Mouse (Mus musculus): ENCODE measurements at regions not wholly inside any gene's neighbourhood (a gene's known extent, or its start where the extent isn't known, plus 50 kb on each side); places are given as distances from the start of the nearest gene placed in this dataset.

DNA sequence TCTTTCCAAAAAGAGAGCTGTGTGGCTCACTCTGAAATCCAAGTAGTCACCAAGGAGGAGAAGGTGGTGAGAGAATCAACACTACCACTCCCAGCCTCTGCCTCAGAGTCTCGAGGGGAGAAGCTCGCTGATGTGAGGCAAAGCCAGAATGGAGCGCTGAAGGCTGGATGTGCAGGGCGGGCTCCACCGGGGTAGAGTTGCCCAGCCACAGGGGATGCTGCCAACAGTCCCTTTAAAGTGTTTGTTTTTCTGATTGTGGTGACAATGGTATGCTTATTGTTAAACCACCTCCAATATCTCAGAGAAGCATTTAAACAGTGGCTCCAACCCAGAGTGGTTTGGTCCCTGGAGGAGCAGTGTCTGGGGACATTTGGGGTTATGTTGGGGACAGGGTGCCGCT is 110.7 kb upstream of the Ptpn1 start:
- DNase-seq (ENCODE audit: low spot score in 2 of 2) = no peak

DNA sequence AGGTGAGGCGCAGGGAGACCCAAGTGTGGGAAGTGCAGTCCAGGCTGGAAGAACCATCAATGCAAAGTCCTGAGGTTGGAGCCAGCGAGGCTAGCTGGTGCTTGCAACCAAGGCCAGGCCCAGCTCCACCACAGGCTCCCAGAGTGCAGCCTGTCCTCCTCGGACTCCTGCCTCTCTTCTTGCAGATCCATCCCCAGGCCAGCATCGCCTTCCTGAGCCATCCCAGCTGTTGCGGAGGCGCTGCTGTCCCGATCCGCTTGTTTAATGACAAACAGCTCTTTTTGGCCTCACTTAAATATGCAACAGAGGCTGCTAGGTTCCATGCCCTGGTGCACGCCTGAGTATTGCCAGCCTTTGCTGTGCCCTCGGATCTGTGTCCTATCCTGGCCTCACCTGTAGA is 113.1 kb upstream of the Ptpn1 start:
- DNase-seq (ENCODE audit: low spot score in 2 of 2) = no peak

DNA sequence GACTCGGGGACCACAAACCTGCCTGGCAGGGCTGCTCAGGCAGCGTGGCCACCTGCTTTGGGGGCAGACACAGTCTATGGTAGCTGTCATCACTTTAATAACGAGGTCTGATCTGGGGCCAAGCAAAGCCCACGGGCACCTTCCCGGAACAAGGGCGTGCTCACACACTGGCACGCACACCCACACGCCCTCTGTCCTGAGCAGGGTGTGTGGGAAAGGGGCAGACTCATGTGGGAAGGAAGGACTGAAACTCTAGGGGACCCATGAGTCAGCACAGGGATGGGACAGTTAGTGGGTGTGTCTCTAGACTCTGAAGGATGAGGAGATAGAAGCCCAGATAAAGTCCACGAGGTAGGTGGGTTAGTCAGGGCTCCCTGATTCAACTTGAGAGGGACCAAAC is 114.8 kb upstream of the Ptpn1 start:
- no peak for DNase-seq (ENCODE audit: low spot score in 2 of 2)

DNA sequence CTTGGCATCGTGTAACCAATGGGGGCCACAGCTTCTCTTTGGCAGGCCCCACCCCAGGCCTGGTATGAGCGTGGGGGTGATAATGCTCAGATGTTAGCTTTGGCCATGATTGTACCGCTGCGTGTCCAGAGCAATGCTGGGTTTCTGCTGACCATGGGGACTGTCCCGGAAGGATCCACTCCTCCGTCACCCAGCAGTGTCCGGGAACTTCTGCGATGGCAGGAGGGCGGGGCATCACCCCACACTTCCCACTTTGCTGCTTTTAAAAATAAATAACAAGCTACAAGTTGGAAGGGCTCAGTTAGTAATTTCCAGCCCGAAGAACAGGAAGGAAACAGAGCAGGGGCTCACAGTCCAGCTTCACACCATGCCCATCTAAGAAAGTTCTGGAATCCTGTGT is 116.7 kb upstream of the Ptpn1 start:
- DNase-seq (ENCODE audit: low spot score in 2 of 2) = no peak

DNA sequence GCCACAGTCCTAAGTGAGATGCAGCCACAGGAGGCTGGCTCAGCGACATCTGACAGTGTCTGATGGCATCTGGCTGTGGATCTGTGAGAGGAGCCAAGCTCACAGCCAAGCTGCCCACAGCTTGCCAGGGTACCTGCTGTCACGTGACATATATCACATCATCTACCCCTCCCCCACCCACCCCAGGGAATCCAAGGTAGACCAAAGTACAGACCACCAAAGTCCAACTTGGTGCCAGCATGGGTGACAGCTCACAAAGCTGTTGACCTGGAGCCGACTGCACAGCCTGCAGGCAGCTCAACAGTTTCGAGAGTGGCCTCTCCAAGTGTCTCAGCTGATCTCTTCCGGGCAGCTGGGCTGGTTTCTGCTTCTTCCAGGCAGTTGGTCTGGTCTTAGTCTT is 119.6 kb upstream of the Tmem189 start:
- no peak for DNase-seq (ENCODE audit: low spot score in 2 of 2)

- no peak for DNase-seq (ENCODE audit: low spot score in 2 of 2)
These were observed 116.1 kb upstream of the Tmem189 start for GRCm38 (mm10) chr2:167805629-167806304.

- peak in 1 of 2 experiments; percentile 38 for DNase-seq (ENCODE audit: low spot score in 2 of 2)
These were observed 115.0 kb upstream of the Tmem189 start for GRCm38 (mm10) chr2:167804493-167805227.

- no peak for DNase-seq (ENCODE audit: low spot score in 2 of 2)
These were observed 112.9 kb upstream of the Tmem189 start for GRCm38 (mm10) chr2:167802494-167802893.

DNA sequence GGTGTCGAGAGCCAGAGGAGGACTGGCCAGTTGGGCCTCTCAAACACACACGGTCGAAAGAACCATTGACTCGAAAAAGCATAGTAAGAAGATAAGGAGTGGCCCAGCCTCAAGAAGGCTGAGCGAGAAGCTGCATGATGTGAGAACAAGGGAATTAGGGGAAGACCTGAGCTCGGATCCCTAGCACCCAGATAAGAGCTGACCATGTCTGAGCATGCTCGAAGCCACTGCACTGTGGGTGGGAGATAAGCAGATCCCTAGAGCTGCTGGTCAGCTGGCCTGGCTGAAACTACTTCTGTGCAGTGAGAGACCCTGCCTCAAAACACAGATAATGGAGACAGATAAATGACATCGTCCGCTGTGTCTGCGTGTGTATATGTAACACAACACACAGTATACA is 111.8 kb upstream of the Tmem189 start:
- DNase-seq (ENCODE audit: low spot score in 2 of 2) = no peak

GRCm38 (mm10) chr2:167800648-167801245 is 111.1 kb upstream of the Tmem189 start:
- no peak for DNase-seq (ENCODE audit: low spot score in 2 of 2)

DNA sequence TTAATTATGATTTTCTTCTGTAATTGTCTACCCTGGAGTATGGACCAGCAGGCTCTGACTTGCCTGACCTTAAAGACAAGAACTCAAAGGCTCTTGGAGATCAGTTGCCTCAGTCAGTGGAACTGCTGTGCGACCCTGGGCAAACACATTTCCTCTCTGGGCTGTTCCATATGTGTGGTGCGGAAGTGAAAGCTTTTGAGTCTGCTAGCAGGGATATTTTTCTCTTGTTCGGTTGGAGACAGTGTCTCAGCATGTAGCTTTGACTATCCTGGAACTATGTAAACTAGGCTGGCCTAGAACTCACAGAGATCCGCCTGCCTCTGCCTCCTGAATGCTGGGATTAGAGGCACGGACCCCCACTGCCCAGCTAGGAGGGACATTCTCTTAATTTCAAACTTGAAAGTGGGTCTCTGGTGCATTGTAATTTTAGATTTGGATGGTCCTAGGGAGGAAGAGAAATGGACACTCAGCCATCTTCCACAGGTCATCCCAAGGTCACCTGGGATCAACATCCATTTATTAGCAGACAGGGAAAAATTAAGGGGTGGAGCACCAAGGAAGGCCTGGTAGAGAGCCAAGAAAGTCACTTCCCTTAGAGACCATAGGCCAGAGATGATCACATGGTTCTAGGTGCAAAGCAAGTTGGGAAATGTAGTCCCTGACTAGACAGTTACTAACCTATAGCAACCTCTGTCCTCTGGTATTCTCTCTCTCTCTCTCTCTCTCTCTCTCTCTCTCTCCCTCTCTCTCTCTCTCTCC is 110.2 kb upstream of the Tmem189 start:
- no peak for DNase-seq (ENCODE audit: low spot score in 2 of 2)

- DNase-seq (ENCODE audit: low spot score in 2 of 2) = no peak
These were observed 109.4 kb upstream of the Tmem189 start for GRCm38 (mm10) chr2:167798969-167799513.

DNA sequence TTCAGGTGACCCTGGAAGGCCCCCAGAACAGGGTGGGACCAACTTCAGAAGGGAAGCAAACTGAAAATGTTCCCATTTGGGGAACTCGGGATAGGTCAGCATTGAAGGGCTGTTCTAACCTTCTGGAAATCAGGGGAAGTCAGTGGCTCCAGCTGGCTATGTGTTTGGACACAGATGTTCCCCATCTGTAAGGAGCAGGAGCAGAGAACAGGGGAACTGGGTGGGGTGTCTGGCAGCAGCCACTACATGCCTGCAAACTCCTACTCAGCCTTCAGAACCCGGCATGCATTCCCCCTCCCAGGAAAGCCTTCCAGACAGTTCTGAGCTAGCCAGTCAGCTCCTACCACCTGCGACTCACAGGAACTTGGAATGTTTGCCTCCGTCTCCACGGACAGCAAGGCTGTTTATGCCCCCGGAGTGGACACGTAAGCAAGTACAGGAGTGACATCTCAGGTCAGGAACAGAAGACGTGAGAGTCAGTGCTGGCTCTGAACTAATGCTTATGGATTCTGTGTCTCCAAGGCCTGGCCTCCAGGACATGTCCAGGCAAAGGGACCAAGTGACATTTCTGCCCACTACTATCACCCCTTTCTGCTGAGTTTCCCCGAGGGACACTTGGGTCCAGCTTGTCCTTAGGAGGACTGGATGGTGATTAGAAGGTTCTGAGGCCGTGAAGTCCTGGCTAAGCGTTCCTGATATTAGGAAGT is 108.6 kb upstream of the Tmem189 start:
- DNase-seq (ENCODE audit: low spot score in 2 of 2) = no peak

DNA sequence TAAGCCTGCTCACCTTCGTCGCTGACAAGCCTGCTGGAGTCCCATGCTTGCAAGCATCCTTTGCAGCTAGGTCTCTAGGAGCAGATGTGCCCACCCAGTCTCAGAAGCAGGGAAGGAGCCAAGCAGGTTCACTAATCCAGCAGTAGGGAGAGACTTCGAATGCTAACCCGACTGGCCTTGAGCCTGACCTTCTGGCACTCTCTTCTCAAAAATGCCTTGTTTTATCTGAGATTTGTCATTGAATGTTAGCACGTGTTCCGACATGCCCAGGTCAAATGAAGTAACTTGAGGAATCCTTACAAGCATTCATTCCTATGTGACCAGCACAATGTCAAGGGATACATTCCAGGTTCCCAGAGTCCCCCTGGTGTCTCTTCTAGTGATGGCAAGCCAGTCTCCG is 105.9 kb upstream of the Tmem189 start:
- DNase-seq (ENCODE audit: low spot score in 2 of 2) = no peak

DNA sequence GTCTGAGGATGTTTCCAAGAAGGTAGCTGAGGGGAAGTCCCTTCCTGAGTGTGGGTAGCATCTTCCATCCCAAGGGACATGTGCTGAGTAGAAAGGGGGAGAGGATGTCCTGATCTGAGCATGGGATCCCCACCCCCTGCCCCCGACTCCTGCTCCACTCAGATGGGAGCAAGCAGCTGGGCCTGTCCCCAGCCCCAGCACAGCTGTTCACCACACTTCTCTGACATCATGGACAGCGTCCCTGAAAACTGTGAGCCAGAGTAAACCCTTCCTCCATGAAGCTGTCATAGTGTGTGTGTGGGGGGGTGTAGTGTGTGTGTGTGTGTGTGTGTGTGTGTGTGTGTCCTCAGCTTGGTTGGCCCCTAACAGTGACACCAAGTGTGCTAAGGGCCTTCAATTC is 104.3 kb upstream of the Tmem189 start:
- no peak for DNase-seq (ENCODE audit: low spot score in 2 of 2)

GRCm38 (mm10) chr2:167792753-167793152 is 103.1 kb upstream of the Tmem189 start:
- DNase-seq (ENCODE audit: low spot score in 2 of 2) = no peak

GRCm38 (mm10) chr2:167792330-167792729 is 102.7 kb upstream of the Tmem189 start:
- no peak for DNase-seq (ENCODE audit: low spot score in 2 of 2)

DNA sequence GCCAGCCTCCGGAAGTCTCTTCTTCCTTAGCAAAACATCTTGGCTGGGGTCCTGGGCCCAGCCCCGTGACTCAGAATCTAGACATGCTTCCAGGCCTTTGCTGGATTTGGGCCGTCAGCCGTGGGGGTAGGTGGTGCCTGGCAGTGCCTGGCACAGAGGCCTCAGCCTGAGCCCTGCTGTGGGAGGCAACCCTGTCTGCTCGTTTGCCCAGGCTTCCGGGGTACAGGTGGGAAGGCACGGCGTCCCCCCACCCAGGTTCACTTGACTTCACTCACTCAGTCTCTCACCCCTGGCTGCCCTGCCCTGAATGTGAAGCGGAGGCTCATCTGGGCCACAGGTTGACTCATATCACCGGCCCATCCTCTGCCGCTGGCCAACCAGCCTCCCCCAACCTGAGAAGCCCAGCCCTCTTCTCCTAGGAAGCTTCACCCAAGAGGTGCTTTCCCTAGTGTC is 99.9 kb upstream of the Tmem189 start:
- DNase-seq (ENCODE audit: low spot score in 2 of 2) = no peak

DNA sequence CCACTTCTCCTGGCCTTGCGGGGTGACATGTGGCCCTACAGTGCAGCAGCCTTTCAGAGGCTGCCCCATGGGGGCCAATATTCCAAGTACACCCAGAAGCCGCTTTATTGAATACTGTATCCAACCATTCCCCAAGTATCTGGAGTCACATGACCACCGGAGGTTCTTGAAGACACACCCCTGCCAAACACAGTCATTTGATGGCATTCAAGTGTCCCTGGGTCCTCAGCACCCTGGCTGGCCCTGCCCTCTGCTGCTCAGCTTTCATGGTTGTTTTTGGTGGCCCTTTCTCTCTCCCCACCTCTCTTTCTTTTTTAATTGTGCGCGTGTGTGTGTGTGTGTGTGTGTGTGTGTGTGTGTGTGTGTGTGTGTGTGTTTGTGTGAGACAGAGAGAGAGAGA is 97.3 kb upstream of the Tmem189 start:
- no peak for DNase-seq (ENCODE audit: low spot score in 2 of 2)

DNA sequence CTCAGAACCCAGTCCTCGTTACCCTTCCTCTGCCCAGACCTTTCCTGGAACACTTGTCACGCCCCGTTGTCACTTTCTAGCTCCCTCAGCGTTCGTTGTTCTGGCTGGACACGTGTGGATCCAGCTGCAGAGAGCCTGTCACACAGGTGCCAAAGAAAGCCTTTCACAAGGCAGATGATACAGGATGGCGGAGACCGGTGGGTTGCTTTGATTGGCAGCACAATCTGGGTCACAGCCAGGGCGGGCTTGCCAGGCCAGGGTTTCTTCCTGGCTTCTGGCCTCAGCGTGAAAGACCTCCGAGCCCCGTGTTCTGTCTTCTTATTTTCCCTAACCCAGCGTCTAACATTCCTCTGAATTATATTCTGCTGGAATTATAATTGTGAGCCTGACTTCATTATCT is 94.7 kb upstream of the Tmem189 start:
- DNase-seq (ENCODE audit: low spot score in 2 of 2) = no peak

GRCm38 (mm10) chr2:167783374-167783773 is 93.8 kb upstream of the Tmem189 start:
- no peak for DNase-seq (ENCODE audit: low spot score in 2 of 2)

Data from right cerebral cortex, postnatal 10 days (tissue).